Comparison of ENCODE assay signal across 8 mouse cellular contexts in the genomic region with DNA sequence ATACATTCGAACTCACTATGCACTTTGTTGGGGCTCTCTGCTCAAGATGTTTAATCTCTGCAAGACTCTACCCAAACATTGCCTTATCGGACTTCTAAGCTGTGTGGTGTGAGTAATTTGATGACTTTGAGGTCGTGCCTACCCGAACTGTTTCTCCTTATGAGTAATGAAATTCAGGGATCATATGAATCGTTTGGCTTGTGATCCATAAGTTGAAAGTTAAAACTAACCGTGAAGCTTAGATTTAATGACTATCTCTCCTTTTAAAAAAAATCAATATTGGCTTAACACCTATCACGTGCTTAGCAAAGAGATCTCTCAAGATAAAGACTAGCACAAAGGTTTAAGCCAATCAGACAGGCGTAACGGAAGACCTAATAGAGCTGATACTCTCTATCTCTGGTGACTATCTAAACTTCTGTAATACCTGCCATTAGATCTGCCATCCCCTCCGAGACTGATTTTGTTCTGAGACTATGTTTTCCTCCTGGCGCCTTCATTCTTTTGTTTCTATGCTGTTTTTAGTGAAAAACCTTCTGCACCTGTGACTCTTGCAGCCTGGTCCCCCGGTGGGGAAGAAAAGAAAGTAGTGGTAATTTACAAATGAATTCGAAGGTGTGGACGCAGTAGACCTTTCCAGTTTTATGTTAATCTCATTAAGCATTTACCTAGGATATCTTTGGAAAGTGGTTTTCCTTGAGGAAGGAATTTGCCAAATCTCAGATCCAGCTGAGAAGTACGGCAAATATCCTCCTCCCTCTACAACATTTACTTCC. TPM values are rescaled to one million over a fixed set of nuclear protein-coding genes. Genes with fewer than 3 reads are reported as not detected.
DNase-seq lines count a peak whose midpoint lies in the region; ATAC-seq and TF ChIP-seq lines count a peak whose summit lies in the region.

No protein-coding gene starts in this region.

- no peak for ATAC-seq in heart, embryonic 16.5 days (replicated peaks; ENCODE audit: extremely low read depth, insufficient read depth, low FRiP score)

- peak overlapping the region; percentile 79; the same call in 1 of the 2 replicates for H3K4me3 ChIP-seq in liver, adult 2 months (ENCODE audit: insufficient read depth, low read depth, low read length)
- H3K4me3 ChIP-seq in heart, embryonic 16.5 days (ENCODE audit: low read length): peak overlapping the region; percentile 89
- H3K4me3 ChIP-seq in macrophage (ENCODE audit: inconsistent target): peak overlapping the region; percentile 84

- H3K27me3 ChIP-seq in liver, adult 2 months (ENCODE audit: control insufficient read depth, insufficient read depth, low read length): no peaks in the 10 kb centered on the region
- H3K27me3 ChIP-seq in heart, embryonic 16.5 days (ENCODE audit: control insufficient read depth, insufficient read depth, low read length): no peaks in the 10 kb centered on the region

- peaks cover 8% of the 10 kb centered on the region; the same call in 1 of the 2 replicates for H3K4me1 ChIP-seq in liver, adult 2 months (ENCODE audit: control insufficient read depth, insufficient read depth, low read length)
- peaks cover 16% of the 10 kb centered on the region for H3K4me1 ChIP-seq in heart, embryonic 16.5 days (ENCODE audit: control insufficient read depth, insufficient read depth, low read length)

- peak; percentile 74 for DNase-seq in liver, adult 2 months (ENCODE audit: extremely low read depth, low read depth, low spot score)
- DNase-seq in liver (no peak), ZHBTc4 (ENCODE audit: low read depth, low spot score) (peak; percentile 42)
- no peak for DNase-seq in ovary, postnatal 36 days (ENCODE audit: low spot score)
- DNase-seq in urinary bladder, adult 18-20 months (ENCODE audit: low spot score in 2 of 2): no peak
- no peak for DNase-seq in cerebellum, adult 11 months

- WGBS in liver, adult 2 months: under 1% methylated on average over 15 of the region's 15 CpGs
- WGBS in heart, embryonic 16.5 days: 2% methylated on average over 15 of the region's 15 CpGs
- WGBS in macrophage (ENCODE audit: missing documents): 3% methylated on average over 15 of the region's 15 CpGs

- TF ChIP-seq CTCF in liver, adult 2 months (IDR thresholded peaks at IDR 0.05; ENCODE audit: low read depth, low read length): no peak

- no peak for TF ChIP-seq POLR2A in liver, adult 2 months (IDR thresholded peaks at IDR 0.05; ENCODE audit: extremely low read depth, insufficient read depth, low read length)

- H3K79me2 ChIP-seq in liver, adult 2 months (ENCODE audit: control insufficient read depth, insufficient read depth, low read length): no peaks in the 10 kb centered on the region
- H3K79me2 ChIP-seq in macrophage (ENCODE audit: inconsistent target): peaks cover 15% of the 10 kb centered on the region

- no peak overlapping the region for H3K9ac ChIP-seq in liver, adult 2 months (ENCODE audit: low read depth, low read length)
- peak overlapping the region; percentile 98 for H3K9ac ChIP-seq in heart, embryonic 16.5 days (ENCODE audit: low read length)

- H3K36me3 ChIP-seq in liver, adult 2 months (ENCODE audit: control insufficient read depth, insufficient read depth, low read length): no peaks in the 10 kb centered on the region
- no peaks in the 10 kb centered on the region for H3K36me3 ChIP-seq in heart, embryonic 16.5 days (ENCODE audit: control insufficient read depth, insufficient read depth)
- no peaks in the 10 kb centered on the region for H3K36me3 ChIP-seq in macrophage (ENCODE audit: inconsistent target)

- H3K27ac ChIP-seq in liver, adult 2 months (replicated peaks; ENCODE audit: insufficient read depth, low read depth, low read length): no peak overlapping the region
- H3K27ac ChIP-seq in heart, embryonic 16.5 days (ENCODE audit: low read length): peak overlapping the region; percentile 98
- peak overlapping the region; percentile 62 for H3K27ac ChIP-seq in macrophage

- H3K9me3 ChIP-seq in heart, embryonic 16.5 days (replicated peaks; ENCODE audit: control insufficient read depth, low read length): no peaks in the 10 kb centered on the region

- peak overlapping the region; percentile 94 for H3K4me2 ChIP-seq in heart, embryonic 16.5 days (ENCODE audit: low read depth, low read length)

RNA-seq across cellular contexts. Expression of a gene that starts 1.2 kb away (rescaled TPM):
- total RNA-seq in liver, adult 2 months (2014; rRNA removed): 6.0 and 7.3 TPM in 2 replicates
- polyA plus RNA-seq in liver, adult 2 months (2012; rRNA removed): 2.0 and 2.2 TPM in 2 replicates
- polyA plus RNA-seq in heart, embryonic 16.5 days (2015; fragmentation: Nextera tagmentation; extraction: Ambion mirVana): 5.6 and 6.2 TPM in 2 replicates
- total RNA-seq in macrophage (2018; cell fraction: chromatin; rRNA removed): 10 to 100 TPM in 15 of 26 experiments, 1 to 10 TPM in 11; 2.0 to 21.7 (median 10.3) TPM
- 10 to 100 TPM in 9 of 26 experiments, 1 to 10 TPM in 17; 5.1 to 13.5 (median 7.8) TPM for total RNA-seq in macrophage (2018; cell fraction: cytosol; rRNA removed)
- 10 to 100 TPM in 7 of 26 experiments, 1 to 10 TPM in 19; 3.1 to 20.2 (median 7.5) TPM for total RNA-seq in macrophage (2018; cell fraction: nucleus; rRNA removed)
- 5.0 to 8.2 TPM (median 7.5 TPM) in 3 replicates for polyA plus RNA-seq in macrophage (2018)

RNA-seq across cellular contexts. Expression of a gene that starts 31.9 kb away (rescaled TPM):
- total RNA-seq in liver, adult 2 months (2014; rRNA removed): 0.37 and 0.60 TPM in 2 replicates
- 0.05 TPM in 1 of 2 replicates, not detected in the other for polyA plus RNA-seq in liver, adult 2 months (2012; rRNA removed)
- 1.3 and 1.7 TPM in 2 replicates for polyA plus RNA-seq in heart, embryonic 16.5 days (2015; fragmentation: Nextera tagmentation; extraction: Ambion mirVana)
- 1 to 10 TPM in 16 of 26 experiments, under 1 TPM in 10; 0.25 to 9.6 (median 1.4) TPM for total RNA-seq in macrophage (2018; cell fraction: chromatin; rRNA removed)
- 1 to 10 TPM in 20 of 26 experiments, under 1 TPM in 6; 0.59 to 6.7 (median 1.4) TPM for total RNA-seq in macrophage (2018; cell fraction: cytosol; rRNA removed)
- total RNA-seq in macrophage (2018; cell fraction: nucleus; rRNA removed): 1 to 10 TPM in 22 of 26 experiments, under 1 TPM in 4; 0.49 to 8.2 (median 1.7) TPM
- polyA plus RNA-seq in macrophage (2018): 0.24 to 1.00 TPM (median 0.80 TPM) in 3 replicates

RNA-seq across cellular contexts. Expression of a gene that starts 49.9 kb away (rescaled TPM):
- 3.1 and 4.9 TPM in 2 replicates for total RNA-seq in liver, adult 2 months (2014; rRNA removed)
- 0.56 TPM in 1 of 2 replicates, not detected in the other for polyA plus RNA-seq in liver, adult 2 months (2012; rRNA removed)
- 4.4 and 4.8 TPM in 2 replicates for polyA plus RNA-seq in heart, embryonic 16.5 days (2015; fragmentation: Nextera tagmentation; extraction: Ambion mirVana)
- 10 to 100 TPM in 3 of 26 experiments, 1 to 10 TPM in 8, not detected in 15; 5.3 to 18.3 (median 8.9) TPM for total RNA-seq in macrophage (2018; cell fraction: chromatin; rRNA removed)
- total RNA-seq in macrophage (2018; cell fraction: cytosol; rRNA removed): 10 to 100 TPM in 7 of 26 experiments, 1 to 10 TPM in 19; 4.5 to 13.1 (median 8.0) TPM
- total RNA-seq in macrophage (2018; cell fraction: nucleus; rRNA removed): 10 to 100 TPM in 7 of 26 experiments, 1 to 10 TPM in 9, not detected in 10; 4.5 to 45.8 (median 8.9) TPM
- polyA plus RNA-seq in macrophage (2018): 2.7 to 9.5 TPM (median 3.4 TPM) in 3 replicates

Comparison
In these comparisons a context has a peak if more than half of its experiments do, and no peak if none do; other contexts are left out.
1. DNase-seq: peak in liver, adult 2 months (single experiment) and ZHBTc4 (single experiment); none in liver (single experiment), ovary, postnatal 36 days (single experiment), urinary bladder, adult 18-20 months (0 of 2) and cerebellum, adult 11 months (single experiment).
2. Peak in every context shown above with its lines, with median percentiles within 50 percentile points of each other: H3K4me3 ChIP-seq.